Mouse (Mus musculus) forebrain, embryonic 16.5 days (tissue): ENCODE data around the gene Slc8a3. TPM values are rescaled to one million over a fixed set of nuclear protein-coding genes. Genes with fewer than 3 reads are reported as not detected.
A peak's percentile ranks its signal among the peaks of the same experiment; 100 is the strongest.
"Not testable (repeated sequence)": the region's sequence is repeated elsewhere in the genome, so short reads cannot be mapped to it uniquely, and the experiment has no call there.

Source experiments
- ATAC-seq: fragments of 200-750 bp; cut with Nextera tagmentation; 2 replicates; pipeline ENCODE4 v1.8.0; 2017; ENCODE audit warnings: mild to moderate bottlenecking, moderate library complexity
- H3K27ac ChIP-seq: fragments of 300-500 bp; sonication (generic); 2 replicates; pipeline ENCODE4 v1.5.1; 2014; ENCODE audit warnings: low read length, control low read depth
- H3K27me3 ChIP-seq: fragments of 300-500 bp; sonication (generic); replicated peaks from 2 replicates; pipeline ENCODE4 v1.6.1; 2014; ENCODE audit warnings: low read length; ENCODE audit not compliant: control insufficient read depth, insufficient read depth
- H3K36me3 ChIP-seq: fragments of 300-500 bp; sonication (generic); 2 replicates; pipeline ENCODE4 v1.6.1; 2014; ENCODE audit not compliant: control insufficient read depth, insufficient read depth
- H3K4me1 ChIP-seq: fragments of 300-500 bp; sonication (generic); replicated peaks from 2 replicates; pipeline ENCODE4 v1.6.1; 2014; ENCODE audit warnings: low read length; ENCODE audit not compliant: control insufficient read depth, insufficient read depth
- H3K4me2 ChIP-seq: fragments of 300-500 bp; sonication (generic); 2 replicates; pipeline ENCODE4 v1.6.1; 2014; ENCODE audit warnings: mild to moderate bottlenecking, low read length, control low read depth
- H3K4me3 ChIP-seq: fragments of 300-500 bp; sonication (generic); replicated peaks from 2 replicates; pipeline ENCODE4 v1.5.1; 2014; ENCODE audit warnings: mild to moderate bottlenecking, low read length, control low read depth
- H3K9ac ChIP-seq: fragments of 300-500 bp; sonication (generic); replicated peaks from 2 replicates; pipeline ENCODE4 v1.6.1; 2014; ENCODE audit warnings: low read depth, low read length, control low read depth
- H3K9me3 ChIP-seq: fragments of 300-500 bp; sonication (generic); 2 replicates; pipeline ENCODE4 v1.6.1; 2016; ENCODE audit warnings: low read length; ENCODE audit not compliant: control insufficient read depth
- WGBS: fragments of 180-500 bp; shearing (Covaris S2); extraction: QIAGEN DNeasy Blood & Tissue Kit; methylation state at CpG from one replicate; pipeline ENCODE4 v1.1.7; 2014; 5-methylcytosine and 5-hydroxymethylcytosine counted together
- polyA plus RNA-seq: library from polyadenylated mRNA; unstranded; fragments of >200 nt; fragmentation: Nextera tagmentation; extraction: Ambion mirVana; gene quantifications from 2 replicates; pipeline ENCODE4 v1.2.1, GENCODE M21; 2015

The Slc8a3 gene
- 4.7 and 7.0 TPM in 2 replicates for polyA plus RNA-seq

DNA sequence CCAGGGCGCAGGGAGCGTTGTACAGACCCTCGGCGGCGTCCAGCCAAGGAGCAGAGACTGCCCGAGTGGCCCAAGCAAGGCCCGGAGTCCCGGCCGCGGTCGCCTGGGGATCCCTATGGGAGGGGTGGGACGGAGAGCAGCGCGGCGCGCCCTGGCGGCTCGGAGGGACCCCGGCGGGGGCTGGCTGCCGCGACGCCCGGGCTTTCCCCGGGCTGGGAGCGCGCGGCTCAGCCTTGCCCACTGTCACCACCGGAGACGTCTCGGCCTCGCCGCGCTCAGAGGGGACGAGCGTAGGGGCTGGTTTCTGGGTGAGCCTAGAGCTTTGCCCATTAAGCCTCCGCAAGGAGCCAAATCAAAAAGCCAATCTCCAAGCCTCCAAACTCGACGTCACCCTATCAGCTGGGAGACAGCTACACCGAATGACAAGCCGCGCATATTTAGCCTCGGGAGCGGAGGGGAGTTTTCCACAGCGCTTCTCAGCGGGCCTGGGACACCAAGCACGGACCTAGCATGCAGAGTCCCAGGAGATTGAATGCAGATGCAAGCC is at the start of gene Slc8a3:
Gene Slc8a3, minus strand, starts transcription at position 306 of the 547 bp plus-strand sequence.
- Histone ChIP-seq H3K9me3 (no peaks in the 10 kb centered on the region), H3K9ac (peak within 1 kb of the TSS; percentile 85), H3K4me1 (peaks cover 11% of the 10 kb centered on the region), H3K36me3 (no peaks in the 10 kb centered on the region), H3K4me2 (peak within 1 kb of the TSS; percentile 98), H3K4me3 (peak within 1 kb of the TSS; percentile 78), H3K27ac (peak within 1 kb of the TSS; percentile 92), H3K27me3 (peaks cover 5% of the 10 kb centered on the region; the same call in 1 of the 2 replicates)
- ATAC-seq: peak; percentile 68
- WGBS: under 1% methylated on average over 47 of the region's 47 CpGs

DNA sequence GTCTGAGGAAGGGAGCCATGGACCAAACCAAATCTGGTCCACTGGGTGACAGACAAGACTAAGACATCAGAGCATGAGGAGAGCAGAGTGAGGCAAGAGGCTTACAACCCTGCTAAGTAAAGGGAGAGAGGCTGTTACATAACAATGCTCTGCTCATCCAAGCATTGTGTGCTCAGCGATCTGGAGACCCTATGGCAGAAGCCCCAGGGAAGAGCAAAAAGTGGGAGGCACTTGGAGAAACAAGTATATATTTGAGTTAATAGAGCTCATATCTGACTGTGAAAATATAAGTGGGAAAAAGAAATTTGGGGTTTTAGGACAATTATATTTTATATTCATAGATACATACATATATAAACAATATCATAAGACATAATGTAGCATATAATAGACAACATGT is 46.4 kb upstream of the Slc8a3 start, which contains the start of gene Gm4787:
Gene Gm4787, minus strand, starts transcription at position 101 of the 400 bp plus-strand sequence.
- not testable (repeated sequence) for H3K27ac ChIP-seq, H3K36me3 ChIP-seq, H3K9me3 ChIP-seq, H3K27me3 ChIP-seq, H3K9ac ChIP-seq, H3K4me1 ChIP-seq, ATAC-seq, H3K4me2 ChIP-seq, H3K4me3 ChIP-seq
- 73% methylated on average over 1 of the region's 1 CpGs for WGBS

DNA sequence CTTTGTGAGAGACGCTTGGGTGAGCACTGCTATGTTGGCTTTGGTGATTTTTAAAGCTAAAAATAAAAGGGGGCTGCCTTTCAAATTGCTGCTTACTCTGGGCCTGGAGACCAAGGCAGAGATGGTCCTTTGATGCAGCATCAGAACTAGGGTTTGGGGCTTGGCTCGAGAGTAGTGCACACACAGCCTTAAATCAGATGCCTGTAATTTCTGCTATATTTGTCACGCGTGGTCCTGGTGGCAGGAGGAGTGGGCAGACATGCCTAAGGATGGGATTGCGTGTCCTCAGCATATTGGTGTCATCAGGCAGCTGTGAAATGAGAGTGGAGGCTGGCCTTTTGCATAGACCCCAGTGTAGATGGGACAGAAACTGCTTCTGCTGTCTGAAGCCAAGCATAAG is 861 bp upstream of the Slc8a3 start:
- H3K27ac ChIP-seq: no peak overlapping the region
- peak overlapping the region; percentile 78 for H3K4me3 ChIP-seq
- H3K4me2 ChIP-seq: peak overlapping the region; percentile 98
- H3K36me3 ChIP-seq: no peaks in the 10 kb centered on the region
- 74% methylated on average over 5 of the region's 5 CpGs for WGBS
- ATAC-seq: no peak
- peak overlapping the region; percentile 85; the same call in 1 of the 2 replicates for H3K9ac ChIP-seq
- peaks cover 11% of the 10 kb centered on the region for H3K4me1 ChIP-seq
- peaks cover 5% of the 10 kb centered on the region; the same call in 1 of the 2 replicates for H3K27me3 ChIP-seq
- H3K9me3 ChIP-seq: no peaks in the 10 kb centered on the region

DNA sequence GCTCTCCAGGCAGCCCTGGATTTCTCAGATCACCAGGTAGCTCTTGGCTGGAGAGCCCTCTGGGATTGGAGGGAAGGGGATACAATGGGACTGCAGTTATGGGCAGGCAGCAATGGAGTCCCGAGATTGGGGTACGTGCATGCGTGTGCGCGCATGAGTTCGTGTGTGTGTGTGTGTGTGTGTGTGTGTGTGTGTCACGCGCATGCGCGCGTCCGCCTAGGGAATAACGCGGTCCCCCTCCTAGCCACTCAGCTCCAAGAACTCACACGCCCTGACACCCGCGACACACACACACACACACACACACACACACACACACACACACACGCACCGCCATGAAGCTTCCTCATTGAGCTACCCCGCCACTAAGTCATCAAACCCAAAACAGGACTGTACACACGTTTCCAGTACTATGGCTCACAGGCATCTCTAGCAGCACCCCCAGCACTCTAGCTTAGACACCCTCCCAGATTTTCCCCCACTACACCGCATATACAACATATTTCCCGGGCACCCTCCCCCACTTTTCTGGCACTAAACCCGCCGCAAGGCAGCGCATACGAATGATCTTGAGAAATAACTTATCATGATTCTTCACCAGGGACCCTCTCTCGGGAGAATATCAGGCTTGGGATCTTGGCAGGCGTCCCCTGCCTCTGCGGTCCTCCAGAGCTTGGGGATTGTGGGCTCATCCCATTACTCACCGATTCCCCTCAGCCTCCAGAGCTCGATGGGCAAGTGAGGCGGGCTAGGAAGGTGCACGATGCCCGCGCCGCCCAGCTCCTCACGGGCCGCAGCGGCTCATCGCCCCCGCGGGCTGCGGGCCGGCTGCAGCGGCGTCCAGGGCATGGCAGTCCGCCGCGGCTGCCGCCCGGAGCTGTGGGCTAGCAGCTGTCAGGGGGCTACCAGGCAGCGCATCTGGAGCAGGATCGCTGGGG is 774 bp downstream of the Slc8a3 start:
- ATAC-seq: peak; percentile 76
- H3K9me3 ChIP-seq: no peaks in the 10 kb centered on the region
- H3K4me2 ChIP-seq: peak overlapping the region; percentile 98
- H3K27me3 ChIP-seq: peaks cover 5% of the 10 kb centered on the region; the same call in 1 of the 2 replicates
- H3K9ac ChIP-seq: peak overlapping the region; percentile 85
- peak overlapping the region; percentile 92 for H3K27ac ChIP-seq
- WGBS: under 1% methylated on average over 54 of the region's 54 CpGs
- H3K4me1 ChIP-seq: peaks cover 11% of the 10 kb centered on the region
- peak overlapping the region; percentile 78 for H3K4me3 ChIP-seq
- no peaks in the 10 kb centered on the region for H3K36me3 ChIP-seq

DNA sequence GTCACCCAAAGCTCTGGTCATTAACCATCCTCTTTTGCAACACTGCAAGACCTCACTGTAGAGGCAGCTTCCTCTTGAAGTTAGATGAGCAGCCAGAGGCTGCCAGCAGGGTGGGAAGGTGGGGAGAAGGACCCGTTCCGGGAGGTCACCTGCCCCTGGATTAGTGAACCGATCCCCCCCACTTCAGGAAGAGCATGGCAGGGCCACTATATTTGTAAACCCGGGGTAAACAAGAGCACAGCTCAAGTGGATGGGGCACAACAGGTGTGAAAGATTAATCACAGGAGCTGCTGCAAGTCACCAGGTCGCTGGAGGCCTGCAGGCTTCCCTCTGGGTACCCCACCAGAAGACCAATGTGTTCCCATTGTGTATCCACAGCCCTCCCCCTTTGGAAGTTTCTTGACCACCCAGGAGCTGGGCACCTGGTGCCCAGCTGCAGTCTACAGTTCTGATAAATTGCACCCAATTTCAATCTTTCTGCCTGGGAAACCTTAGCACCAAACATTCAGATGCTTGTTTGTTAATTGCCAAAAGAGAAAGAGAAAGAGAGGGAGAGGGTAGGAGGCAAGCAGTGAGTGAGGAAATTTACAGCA is 1.8 kb downstream of the Slc8a3 start:
- Histone ChIP-seq H3K4me1 (peaks cover 11% of the 10 kb centered on the region), H3K4me2 (peak overlapping the region; percentile 98), H3K4me3 (peak overlapping the region; percentile 78), H3K9me3 (no peaks in the 10 kb centered on the region), H3K27ac (no peak overlapping the region; the same call in 1 of the 2 replicates), H3K27me3 (peaks cover 5% of the 10 kb centered on the region; the same call in 1 of the 2 replicates), H3K9ac (0 out of 2 replicates have a peak overlapping the region, but pooled peaks have one; percentile 6), H3K36me3 (no peaks in the 10 kb centered on the region)
- no peak for ATAC-seq
- 39% methylated on average over 5 of the region's 5 CpGs for WGBS

DNA sequence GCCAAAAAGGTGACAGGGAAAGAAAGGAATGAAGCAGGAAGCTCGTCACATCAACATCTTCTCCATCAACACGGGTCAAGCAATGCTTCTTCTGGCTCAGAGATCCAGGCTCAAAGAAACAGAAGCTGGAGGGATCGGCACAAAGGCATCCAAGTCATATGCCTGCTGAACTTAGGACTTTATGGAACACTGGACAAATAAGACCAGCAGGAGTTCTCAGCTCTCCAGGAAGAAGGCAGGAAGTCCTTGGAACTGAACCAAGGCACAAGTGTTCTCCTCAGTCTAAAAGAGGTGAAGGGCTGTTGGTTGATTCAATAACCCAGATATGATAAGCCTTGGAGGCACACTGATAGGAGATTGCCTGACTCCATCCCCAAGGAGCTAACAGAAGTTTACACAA is 8.0 kb downstream of the Slc8a3 start:
- Histone ChIP-seq H3K4me2 (no peak overlapping the region), H3K4me1 (peaks cover 3% of the 10 kb centered on the region; the same call in 1 of the 2 replicates)
- WGBS: 87% methylated on average over 3 of the region's 3 CpGs

DNA sequence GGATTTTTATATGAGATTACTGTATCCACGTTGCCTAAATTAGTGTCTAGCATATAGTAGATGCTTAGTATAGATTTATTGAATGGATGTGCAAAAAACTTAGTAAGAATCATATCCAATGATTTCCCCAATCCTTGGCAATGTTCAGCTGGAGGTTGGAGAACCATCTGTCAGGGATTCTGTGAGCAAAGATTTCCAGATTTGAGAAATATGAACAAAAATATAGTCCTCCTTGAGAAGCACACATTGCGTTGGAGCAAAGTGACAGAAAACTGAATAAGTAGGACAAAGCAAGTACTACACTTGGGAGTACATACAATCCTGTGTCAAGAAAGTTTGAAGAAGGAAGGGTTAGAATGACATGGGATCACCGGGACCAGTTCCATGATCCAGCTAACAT is 8.9 kb downstream of the Slc8a3 start:
- no peak overlapping the region for H3K9ac ChIP-seq
- no peak overlapping the region for H3K4me2 ChIP-seq
- H3K36me3 ChIP-seq: no peaks in the 10 kb centered on the region
- H3K27ac ChIP-seq: no peak overlapping the region
- peaks cover 3% of the 10 kb centered on the region; the same call in 1 of the 2 replicates for H3K4me1 ChIP-seq
- no peaks in the 10 kb centered on the region for H3K9me3 ChIP-seq
- no peak overlapping the region for H3K4me3 ChIP-seq
- no peaks in the 10 kb centered on the region for H3K27me3 ChIP-seq
- ATAC-seq: no peak
- WGBS: 86% methylated on average over 3 of the region's 3 CpGs

More for the DNA sequence above, 8.0 kb downstream of the Slc8a3 start:
- no peak for ATAC-seq
- no peaks in the 10 kb centered on the region for H3K9me3 ChIP-seq
- H3K9ac ChIP-seq: no peak overlapping the region
- no peaks in the 10 kb centered on the region for H3K27me3 ChIP-seq
- H3K36me3 ChIP-seq: no peaks in the 10 kb centered on the region
- no peak overlapping the region for H3K4me3 ChIP-seq
- H3K27ac ChIP-seq: no peak overlapping the region

DNA sequence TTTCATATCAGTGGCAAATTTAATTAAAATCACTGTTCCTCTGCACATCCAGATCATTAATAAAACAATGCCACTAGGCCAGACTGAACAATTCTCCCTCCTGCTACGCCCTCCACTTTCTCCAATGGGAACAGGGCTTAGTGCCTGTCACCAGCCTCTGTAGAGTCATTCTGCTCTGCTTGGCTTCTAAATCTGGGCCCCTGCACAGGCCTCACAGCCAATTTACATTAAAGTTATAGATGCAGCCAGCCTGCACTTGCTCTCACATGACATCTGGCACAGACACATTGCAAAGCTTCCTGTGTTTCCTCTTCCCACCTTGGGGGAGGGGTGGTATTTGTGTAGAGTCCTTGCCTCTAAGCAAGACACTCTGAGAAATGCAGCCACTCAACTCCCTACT is 12.0 kb downstream of the Slc8a3 start:
- Histone ChIP-seq H3K36me3 (no peaks in the 10 kb centered on the region), H3K9ac (no peak overlapping the region), H3K27me3 (no peaks in the 10 kb centered on the region), H3K4me2 (no peak overlapping the region), H3K4me1 (peaks cover 3% of the 10 kb centered on the region; the same call in 1 of the 2 replicates), H3K9me3 (no peaks in the 10 kb centered on the region), H3K4me3 (no peak overlapping the region), H3K27ac (no peak overlapping the region; the same call in 1 of the 2 replicates)
- 78% methylated on average over 1 of the region's 1 CpGs for WGBS
- no peak for ATAC-seq

DNA sequence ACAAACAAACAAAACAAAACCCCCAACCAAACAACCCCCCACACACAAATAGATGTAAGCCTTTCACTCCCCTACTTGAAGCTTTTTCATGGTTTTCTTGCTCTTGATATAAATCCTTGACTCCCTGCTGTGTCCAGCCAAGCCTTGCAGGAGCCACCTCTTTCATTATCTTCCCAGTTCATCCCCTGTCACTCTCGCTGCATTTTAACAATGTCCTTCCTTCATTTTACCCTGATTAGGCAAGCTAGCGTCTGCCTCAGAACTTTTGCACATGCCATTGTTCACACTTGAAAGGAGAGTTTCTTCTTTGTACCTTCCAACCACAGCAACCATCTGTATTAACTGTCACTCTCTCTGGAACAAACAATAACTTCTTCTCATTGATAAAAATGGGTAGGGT is 15.2 kb downstream of the Slc8a3 start:
- Histone ChIP-seq H3K4me1 (peaks cover 3% of the 10 kb centered on the region; the same call in 1 of the 2 replicates), H3K36me3 (no peaks in the 10 kb centered on the region), H3K9ac (no peak overlapping the region), H3K9me3 (no peaks in the 10 kb centered on the region), H3K4me3 (no peak overlapping the region), H3K27me3 (no peaks in the 10 kb centered on the region), H3K27ac (no peak overlapping the region), H3K4me2 (no peak overlapping the region)
- ATAC-seq: no peak
- WGBS: 8% methylated on average over 2 of the region's 2 CpGs
